Mouse (Mus musculus): ENCODE measurements around the gene Arfgef2. TPM values are rescaled to one million over a fixed set of nuclear protein-coding genes. Genes with fewer than 3 reads are reported as not detected.

Arfgef2 gene
- 4.8 and 5.7 TPM in 2 replicates for polyA plus RNA-seq (2014; fragmentation: Nextera tagmentation; extraction: Ambion mirVana)

DNA sequence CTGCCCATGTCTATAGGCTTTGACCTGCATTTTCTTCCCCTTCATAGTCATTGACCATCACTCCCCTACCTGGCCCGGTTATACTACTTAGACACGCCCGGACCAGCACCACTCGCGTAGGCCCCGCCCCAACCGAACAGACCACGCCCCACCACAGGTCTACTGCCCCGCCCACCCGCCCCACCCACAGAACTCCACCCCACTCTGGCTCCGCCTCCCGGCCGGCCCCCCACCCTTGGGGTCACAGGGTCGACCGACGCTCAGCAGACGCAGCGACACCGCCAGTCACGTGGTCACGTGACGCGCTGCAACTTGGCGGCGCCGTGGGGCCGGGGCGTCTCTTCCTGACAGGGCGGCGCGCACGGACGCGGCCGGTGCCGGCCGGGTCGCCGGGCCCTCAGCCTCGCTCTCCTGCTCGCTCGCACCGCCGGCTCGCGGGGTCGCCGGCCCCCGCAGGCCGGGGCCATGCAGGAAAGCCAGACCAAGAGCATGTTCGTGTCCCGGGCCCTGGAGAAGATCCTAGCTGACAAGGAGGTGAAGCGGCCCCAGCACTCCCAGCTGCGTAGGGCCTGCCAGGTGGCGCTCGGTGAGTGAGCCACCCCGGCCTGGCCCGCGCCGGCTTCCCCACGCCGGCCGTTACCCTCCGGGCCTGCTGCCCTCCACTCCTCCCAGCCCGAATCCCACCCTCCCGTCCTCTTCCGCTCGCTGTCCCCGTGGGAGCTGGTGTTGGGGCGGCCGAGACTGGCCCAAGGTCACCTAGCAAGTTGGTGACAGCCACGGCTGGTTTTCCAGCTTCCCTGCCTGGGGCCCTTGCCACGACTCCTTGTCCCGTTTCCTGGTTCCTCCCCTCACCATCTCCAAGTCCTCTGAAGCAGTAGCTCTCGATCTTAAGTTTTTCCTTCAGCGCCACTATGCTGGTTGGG is at the start of gene Arfgef2:
Gene Arfgef2, plus strand, starts transcription at position 339 of the 923 bp plus-strand sequence.
- Histone ChIP-seq H3K27me3 (ENCODE audit: control insufficient read depth, insufficient read depth, low read length) (no peaks in the 10 kb centered on the region), H3K36me3 (ENCODE audit: control insufficient read depth, insufficient read depth, low read length) (no peaks in the 10 kb centered on the region), H3K27ac (replicated peaks; ENCODE audit: low read depth, low read length) (no peak within 1 kb of the TSS), H3K4me2 (ENCODE audit: low read depth, severe bottlenecking) (peak within 1 kb of the TSS; percentile 83), H3K4me3 (ENCODE audit: low read depth, low read length) (peak within 1 kb of the TSS; percentile 76), H3K4me1 (ENCODE audit: control insufficient read depth, insufficient read depth, low read length) (peaks cover 11% of the 10 kb centered on the region; the same call in 1 of the 2 replicates), H3K9ac (ENCODE audit: low read length) (peak within 1 kb of the TSS; percentile 63), H3K9me3 (ENCODE audit: control insufficient read depth, low read length) (no peaks in the 10 kb centered on the region)
- under 1% methylated on average over 66 of the region's 76 CpGs for WGBS
- ATAC-seq (ENCODE audit: insufficient number of reproducible peaks, low FRiP score, low TSS enrichment, low read depth) (peak; percentile 76), DNase-seq (ENCODE audit: low spot score) (peak; percentile 88)

DNA sequence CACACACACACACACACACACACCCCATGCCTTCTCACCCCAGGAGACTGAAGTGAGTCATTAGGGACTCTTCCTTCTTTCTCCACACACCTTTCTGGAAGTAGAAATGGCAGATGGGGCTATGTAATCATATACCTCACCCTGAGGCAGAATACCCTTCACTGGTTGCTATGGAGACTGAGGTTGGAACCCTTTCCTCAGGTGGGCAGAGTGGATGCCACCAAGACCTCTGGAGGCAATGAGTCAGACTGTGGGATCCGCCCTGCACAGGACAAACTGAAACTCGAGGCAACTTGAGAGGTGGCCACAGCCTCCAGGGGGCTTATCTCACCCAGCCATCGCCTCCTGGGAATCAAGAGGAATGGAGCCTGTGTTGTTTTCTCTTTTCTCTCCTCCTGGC is 47.4 kb upstream of the Arfgef2 start:
- Histone ChIP-seq H3K4me2 (ENCODE audit: low read depth, severe bottlenecking) (no peak overlapping the region), H3K9me3 (ENCODE audit: control insufficient read depth, low read length) (peaks cover 2% of the 10 kb centered on the region; the same call in 1 of the 2 replicates), H3K4me3 (ENCODE audit: low read depth, low read length) (no peak overlapping the region), H3K27me3 (ENCODE audit: control insufficient read depth, insufficient read depth, low read length) (no peaks in the 10 kb centered on the region), H3K9ac (ENCODE audit: low read length) (no peak overlapping the region), H3K27ac (replicated peaks; ENCODE audit: low read depth, low read length) (no peak overlapping the region), H3K36me3 (ENCODE audit: control insufficient read depth, insufficient read depth, low read length) (no peaks in the 10 kb centered on the region), H3K4me1 (ENCODE audit: control insufficient read depth, insufficient read depth, low read length) (no peaks in the 10 kb centered on the region)
- DNase-seq (ENCODE audit: low spot score) (no peak), ATAC-seq (ENCODE audit: insufficient number of reproducible peaks, low FRiP score, low TSS enrichment, low read depth) (no peak)
- 17% methylated on average over 3 of the region's 3 CpGs for WGBS

DNA sequence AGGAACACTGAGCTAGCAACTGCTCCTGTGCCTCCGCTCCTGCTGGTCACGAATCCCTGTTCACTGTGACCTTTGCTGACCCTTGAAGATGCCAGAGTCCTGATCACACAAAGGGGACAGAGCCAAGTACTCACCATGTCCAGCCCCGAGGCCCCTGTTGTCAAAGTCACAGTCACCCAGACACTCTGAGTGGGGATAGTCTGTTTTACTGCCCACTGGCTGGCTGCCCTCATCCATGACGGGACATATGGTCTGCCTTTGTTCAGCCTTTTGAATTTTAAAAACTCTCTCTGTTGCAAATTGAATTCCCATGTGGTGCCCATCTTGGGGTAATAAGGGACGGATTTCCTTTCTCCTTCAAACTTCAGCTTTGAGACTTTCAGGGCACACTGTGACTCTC is 41.3 kb upstream of the Arfgef2 start:
- WGBS, result 24% methylated on average over 5 of the region's 5 CpGs
- Histone ChIP-seq H3K9ac (ENCODE audit: low read length) (no peak overlapping the region), H3K27me3 (ENCODE audit: control insufficient read depth, insufficient read depth, low read length) (no peaks in the 10 kb centered on the region), H3K36me3 (ENCODE audit: control insufficient read depth, insufficient read depth, low read length) (no peaks in the 10 kb centered on the region), H3K9me3 (ENCODE audit: control insufficient read depth, low read length) (peaks cover 2% of the 10 kb centered on the region; the same call in 1 of the 2 replicates), H3K4me3 (ENCODE audit: low read depth, low read length) (no peak overlapping the region), H3K4me2 (ENCODE audit: low read depth, severe bottlenecking) (no peak overlapping the region), H3K4me1 (ENCODE audit: control insufficient read depth, insufficient read depth, low read length) (no peaks in the 10 kb centered on the region), H3K27ac (replicated peaks; ENCODE audit: low read depth, low read length) (no peak overlapping the region)
- no peak for ATAC-seq (ENCODE audit: insufficient number of reproducible peaks, low FRiP score, low TSS enrichment, low read depth)
- no peak for DNase-seq (ENCODE audit: low spot score)

DNA sequence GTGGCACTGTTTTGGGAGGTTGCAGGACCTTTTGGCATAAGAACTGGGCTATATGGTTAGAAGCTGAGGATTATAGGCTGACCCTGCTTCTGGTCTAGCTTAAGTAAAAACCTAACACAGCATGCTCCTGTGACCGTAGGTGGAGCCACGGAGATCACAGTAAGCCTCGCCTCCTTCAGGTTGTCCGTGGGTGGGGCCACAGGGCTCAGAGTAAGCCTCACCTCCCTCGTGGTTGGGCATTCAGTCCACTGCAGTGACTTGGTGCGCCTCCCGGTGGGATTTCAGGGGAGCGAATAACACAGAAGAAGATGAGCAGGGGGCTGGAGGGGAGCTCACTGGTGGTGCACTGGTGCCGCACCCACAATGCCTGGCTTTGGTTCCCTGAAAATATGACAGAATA is 37.8 kb upstream of the Arfgef2 start:
- no peaks in the 10 kb centered on the region for H3K9me3 ChIP-seq (ENCODE audit: control insufficient read depth, low read length)
- H3K27me3 ChIP-seq (ENCODE audit: control insufficient read depth, insufficient read depth, low read length), result no peaks in the 10 kb centered on the region
- H3K36me3 ChIP-seq (ENCODE audit: control insufficient read depth, insufficient read depth, low read length), result no peaks in the 10 kb centered on the region
- H3K9ac ChIP-seq (ENCODE audit: low read length), result no peak overlapping the region
- WGBS, result 75% methylated on average over 9 of the region's 9 CpGs
- no peak overlapping the region for H3K27ac ChIP-seq (replicated peaks; ENCODE audit: low read depth, low read length)
- no peaks in the 10 kb centered on the region for H3K4me1 ChIP-seq (ENCODE audit: control insufficient read depth, insufficient read depth, low read length)
- DNase-seq (ENCODE audit: low spot score) (no peak), ATAC-seq (ENCODE audit: insufficient number of reproducible peaks, low FRiP score, low TSS enrichment, low read depth) (no peak)
- H3K4me3 ChIP-seq (ENCODE audit: low read depth, low read length), result no peak overlapping the region
- no peak overlapping the region for H3K4me2 ChIP-seq (ENCODE audit: low read depth, severe bottlenecking)

DNA sequence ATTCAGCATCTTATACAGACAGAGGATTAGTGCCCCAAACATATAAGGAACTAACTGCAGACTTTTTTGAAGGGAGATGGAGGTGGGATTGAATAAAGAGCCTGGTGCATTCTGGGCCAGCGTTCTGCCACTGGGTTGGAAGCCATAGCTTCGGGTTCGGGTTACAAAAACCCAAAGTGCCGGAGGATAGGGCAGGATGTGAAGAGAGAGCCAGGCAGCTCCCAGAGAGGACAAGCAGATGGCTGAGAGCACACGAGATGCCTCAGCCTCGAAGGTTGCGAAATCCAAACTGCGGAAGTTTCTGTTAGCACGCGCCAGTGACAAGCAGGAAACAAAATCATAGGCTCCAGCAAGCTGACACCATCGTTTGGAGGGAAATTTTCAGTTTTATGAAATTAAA is 34.0 kb upstream of the Arfgef2 start:
- Histone ChIP-seq H3K9me3 (ENCODE audit: control insufficient read depth, low read length) (no peaks in the 10 kb centered on the region), H3K4me3 (ENCODE audit: low read depth, low read length) (no peak overlapping the region), H3K36me3 (ENCODE audit: control insufficient read depth, insufficient read depth, low read length) (no peaks in the 10 kb centered on the region), H3K4me1 (ENCODE audit: control insufficient read depth, insufficient read depth, low read length) (no peaks in the 10 kb centered on the region), H3K27ac (replicated peaks; ENCODE audit: low read depth, low read length) (no peak overlapping the region), H3K4me2 (ENCODE audit: low read depth, severe bottlenecking) (no peak overlapping the region), H3K27me3 (ENCODE audit: control insufficient read depth, insufficient read depth, low read length) (no peaks in the 10 kb centered on the region), H3K9ac (ENCODE audit: low read length) (no peak overlapping the region)
- DNase-seq (ENCODE audit: low spot score) (no peak), ATAC-seq (ENCODE audit: insufficient number of reproducible peaks, low FRiP score, low TSS enrichment, low read depth) (no peak)
- 66% methylated on average over 11 of the region's 11 CpGs for whole genome bisulfite sequencing

DNA sequence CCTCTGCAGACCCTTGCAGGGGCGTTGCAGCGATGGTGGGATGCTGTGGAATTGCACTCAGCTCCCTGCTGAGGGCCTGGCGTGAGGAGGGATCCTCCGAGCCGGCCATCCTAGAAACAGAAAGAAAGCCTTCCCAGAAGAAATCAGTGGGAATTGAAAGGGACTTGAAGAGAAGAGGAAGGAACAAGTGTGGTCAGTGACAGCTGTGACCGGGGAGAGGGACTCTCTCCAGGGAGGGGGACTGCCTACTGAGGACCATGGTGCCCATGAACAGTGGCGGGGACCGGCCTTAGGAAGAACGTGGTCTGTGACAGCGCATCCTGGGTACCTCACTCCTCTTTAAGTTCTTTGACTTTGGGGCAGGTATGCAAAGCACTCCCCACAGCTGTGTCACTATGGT is 31.8 kb upstream of the Arfgef2 start:
- H3K9ac ChIP-seq (ENCODE audit: low read length), result no peak overlapping the region
- 78% methylated on average over 10 of the region's 10 CpGs for WGBS
- H3K9me3 ChIP-seq (ENCODE audit: control insufficient read depth, low read length), result no peaks in the 10 kb centered on the region
- DNase-seq (ENCODE audit: low spot score) (no peak), ATAC-seq (ENCODE audit: insufficient number of reproducible peaks, low FRiP score, low TSS enrichment, low read depth) (no peak)
- H3K4me1 ChIP-seq (ENCODE audit: control insufficient read depth, insufficient read depth, low read length), result no peaks in the 10 kb centered on the region
- no peak overlapping the region for H3K4me3 ChIP-seq (ENCODE audit: low read depth, low read length)
- H3K36me3 ChIP-seq (ENCODE audit: control insufficient read depth, insufficient read depth, low read length), result no peaks in the 10 kb centered on the region
- no peak overlapping the region for H3K27ac ChIP-seq (replicated peaks; ENCODE audit: low read depth, low read length)
- no peak overlapping the region for H3K4me2 ChIP-seq (ENCODE audit: low read depth, severe bottlenecking)
- no peaks in the 10 kb centered on the region for H3K27me3 ChIP-seq (ENCODE audit: control insufficient read depth, insufficient read depth, low read length)

DNA sequence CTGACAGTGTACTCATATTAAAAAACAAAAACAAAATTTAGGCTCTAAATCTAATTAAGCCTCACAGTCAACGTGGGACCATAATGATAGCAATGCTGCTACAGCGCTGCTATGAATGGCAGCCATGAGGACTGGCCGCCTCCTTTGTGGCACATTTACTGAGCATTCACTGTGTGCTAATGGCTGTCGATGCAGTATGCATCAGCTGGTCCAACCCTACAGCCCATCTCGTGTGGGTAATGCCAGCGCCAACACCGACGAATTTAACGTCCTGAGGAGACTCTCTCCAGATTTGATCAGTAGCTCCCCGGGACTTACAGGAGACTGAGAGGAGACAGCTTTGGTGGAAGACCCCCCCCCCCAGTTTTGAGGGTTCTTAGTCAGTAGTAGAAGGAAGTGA is 31.1 kb upstream of the Arfgef2 start:
- Histone ChIP-seq H3K4me2 (ENCODE audit: low read depth, severe bottlenecking) (no peak overlapping the region), H3K4me3 (ENCODE audit: low read depth, low read length) (no peak overlapping the region), H3K9ac (ENCODE audit: low read length) (no peak overlapping the region), H3K27me3 (ENCODE audit: control insufficient read depth, insufficient read depth, low read length) (no peaks in the 10 kb centered on the region), H3K4me1 (ENCODE audit: control insufficient read depth, insufficient read depth, low read length) (no peaks in the 10 kb centered on the region), H3K27ac (replicated peaks; ENCODE audit: low read depth, low read length) (no peak overlapping the region), H3K36me3 (ENCODE audit: control insufficient read depth, insufficient read depth, low read length) (no peaks in the 10 kb centered on the region), H3K9me3 (ENCODE audit: control insufficient read depth, low read length) (no peaks in the 10 kb centered on the region)
- DNase-seq (ENCODE audit: low spot score) (no peak), ATAC-seq (ENCODE audit: insufficient number of reproducible peaks, low FRiP score, low TSS enrichment, low read depth) (no peak)
- WGBS, result 92% methylated on average over 10 of the region's 10 CpGs

DNA sequence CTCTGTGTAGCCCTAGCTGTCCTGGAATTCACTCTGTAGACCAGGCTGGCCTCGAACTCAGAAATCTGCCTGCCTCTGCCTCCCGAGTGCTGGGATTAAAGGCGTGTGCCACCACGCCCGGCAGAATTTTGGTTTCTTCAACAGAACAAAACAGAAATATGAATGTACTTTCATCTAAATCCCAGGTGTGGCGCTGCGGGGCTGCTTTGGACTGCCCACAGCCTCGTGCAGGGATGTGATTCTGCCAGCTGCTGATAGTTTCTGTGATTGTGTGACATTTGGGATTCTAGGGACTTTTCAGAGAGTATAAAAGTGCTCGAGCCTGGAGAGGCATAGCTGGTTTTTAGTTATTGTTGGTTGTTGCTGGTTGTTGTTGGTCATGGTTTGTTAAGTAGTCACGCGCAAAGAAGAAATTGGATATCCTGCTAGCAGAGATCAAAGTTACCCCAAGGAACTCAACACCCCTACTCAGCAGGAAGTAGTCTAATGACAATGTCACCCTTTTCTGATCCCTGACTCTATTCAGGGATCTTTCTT is 30.0 kb upstream of the Arfgef2 start:
- no peak overlapping the region for H3K9ac ChIP-seq (ENCODE audit: low read length)
- H3K4me3 ChIP-seq (ENCODE audit: low read depth, low read length), result no peak overlapping the region
- H3K36me3 ChIP-seq (ENCODE audit: control insufficient read depth, insufficient read depth, low read length), result no peaks in the 10 kb centered on the region
- H3K4me1 ChIP-seq (ENCODE audit: control insufficient read depth, insufficient read depth, low read length), result no peaks in the 10 kb centered on the region
- H3K27ac ChIP-seq (replicated peaks; ENCODE audit: low read depth, low read length), result no peak overlapping the region
- 73% methylated on average over 11 of the region's 11 CpGs for WGBS
- DNase-seq (ENCODE audit: low spot score) (no peak), ATAC-seq (ENCODE audit: insufficient number of reproducible peaks, low FRiP score, low TSS enrichment, low read depth) (no peak)
- H3K27me3 ChIP-seq (ENCODE audit: control insufficient read depth, insufficient read depth, low read length), result no peaks in the 10 kb centered on the region
- H3K9me3 ChIP-seq (ENCODE audit: control insufficient read depth, low read length), result no peaks in the 10 kb centered on the region
- no peak overlapping the region for H3K4me2 ChIP-seq (ENCODE audit: low read depth, severe bottlenecking)
